Mouse (Mus musculus): ENCODE data around the gene Adamts17. TPM values are rescaled to one million over a fixed set of nuclear protein-coding genes. Genes with fewer than 3 reads are reported as not detected.

Gene Adamts17
- polyA plus RNA-seq, 1 experiment from 2014 or later, result 5.2 TPM

DNA sequence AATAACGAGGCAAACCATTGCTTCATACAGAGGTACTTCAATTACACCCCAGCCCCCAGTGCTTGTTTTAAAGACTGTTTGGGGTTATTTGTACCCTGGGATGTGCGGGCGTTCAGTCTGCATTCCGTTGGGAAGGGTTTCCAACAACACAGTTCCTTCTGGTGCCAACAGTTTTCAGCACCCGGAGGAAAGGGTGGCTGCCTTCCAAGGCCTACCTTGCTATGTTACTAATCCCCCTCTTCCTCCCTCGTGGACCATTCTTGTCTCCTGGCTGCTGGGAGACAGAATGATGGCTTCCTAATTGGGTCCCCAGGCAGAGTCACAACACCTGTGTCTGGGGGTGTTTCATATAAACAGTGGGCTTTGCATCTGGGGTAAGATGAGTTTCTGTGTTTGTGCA is 94.5 kb downstream of the Adamts17 start:
- peak overlapping the region; percentile 76 for H3K27ac ChIP-seq (replicated peaks)
- 40% methylated on average over 6 of the region's 6 CpGs for WGBS
- peaks cover 77% of the 10 kb centered on the region for H3K4me1 ChIP-seq
- H3K27me3 ChIP-seq (replicated peaks), result no peaks in the 10 kb centered on the region
- no peak overlapping the region for H3K4me3 ChIP-seq
- H3K9ac ChIP-seq, result no peak overlapping the region
- no peaks in the 10 kb centered on the region for H3K36me3 ChIP-seq
- ATAC-seq (ENCODE audit: extremely low read depth, insufficient number of reproducible peaks, low FRiP score, low TSS enrichment), result no peak
- no peaks in the 10 kb centered on the region for H3K9me3 ChIP-seq
- H3K4me2 ChIP-seq, result no peak overlapping the region

GRCm38 (mm10) chr7:66935041-66935440 is 95.5 kb downstream of the Adamts17 start:
- ATAC-seq (ENCODE audit: extremely low read depth, insufficient number of reproducible peaks, low FRiP score, low TSS enrichment), result no peak
- WGBS, result 84% methylated on average over 6 of the region's 6 CpGs
- Histone ChIP-seq H3K27me3 (replicated peaks) (no peaks in the 10 kb centered on the region), H3K9ac (no peak overlapping the region), H3K36me3 (no peaks in the 10 kb centered on the region), H3K4me1 (peaks cover 70% of the 10 kb centered on the region), H3K4me3 (no peak overlapping the region), H3K4me2 (no peak overlapping the region), H3K27ac (replicated peaks) (no peak overlapping the region), H3K9me3 (no peaks in the 10 kb centered on the region)

DNA sequence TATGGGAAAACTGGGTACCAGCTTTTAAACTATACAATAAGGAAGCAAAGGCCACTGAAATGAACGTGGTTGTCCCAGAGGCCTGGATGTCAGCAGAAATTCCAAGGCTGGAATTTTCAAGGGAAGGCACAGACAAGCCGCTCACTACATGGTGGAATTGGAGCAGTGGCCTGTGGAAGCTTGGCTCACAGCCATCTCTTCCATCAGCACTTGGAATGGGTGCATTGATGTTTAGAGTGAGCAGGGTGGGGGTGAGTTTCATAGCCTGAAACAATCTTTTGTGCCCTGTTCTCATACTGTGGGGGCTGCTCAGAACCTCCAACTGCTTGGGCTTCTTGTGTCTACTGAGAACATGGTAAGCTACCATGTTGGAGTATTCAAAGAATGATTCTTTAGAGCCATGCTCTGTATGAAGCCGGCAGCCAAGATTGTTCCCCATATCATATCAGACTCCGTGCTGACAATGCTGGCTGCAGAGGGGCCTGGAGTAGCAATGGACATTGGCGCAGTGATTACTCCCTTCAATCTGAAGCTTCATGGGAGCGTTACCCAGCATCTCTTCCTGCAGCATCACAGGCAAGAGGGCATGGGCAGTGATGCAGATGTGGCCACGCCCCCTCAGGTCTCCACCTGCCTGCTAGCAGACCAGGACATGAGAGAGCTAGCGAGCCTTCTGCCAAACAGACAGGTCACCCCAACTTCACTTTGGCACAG is 96.7 kb downstream of the Adamts17 start:
- Histone ChIP-seq H3K4me3 (no peak overlapping the region), H3K4me1 (peaks cover 70% of the 10 kb centered on the region), H3K27ac (replicated peaks) (peak overlapping the region; percentile 68), H3K9me3 (no peaks in the 10 kb centered on the region), H3K27me3 (replicated peaks) (no peaks in the 10 kb centered on the region), H3K36me3 (no peaks in the 10 kb centered on the region), H3K9ac (no peak overlapping the region), H3K4me2 (no peak overlapping the region)
- WGBS, result 34% methylated on average over 8 of the region's 8 CpGs
- ATAC-seq (ENCODE audit: extremely low read depth, insufficient number of reproducible peaks, low FRiP score, low TSS enrichment), result peak; percentile 26; the same call in 1 of the 2 replicates

GRCm38 (mm10) chr7:66936911-66937310 is 97.4 kb downstream of the Adamts17 start:
- WGBS, result 76% methylated on average over 2 of the region's 2 CpGs
- H3K9me3 ChIP-seq, result no peaks in the 10 kb centered on the region
- H3K4me1 ChIP-seq, result peaks cover 70% of the 10 kb centered on the region
- no peak overlapping the region for H3K4me3 ChIP-seq
- no peaks in the 10 kb centered on the region for H3K27me3 ChIP-seq (replicated peaks)
- no peaks in the 10 kb centered on the region for H3K36me3 ChIP-seq
- no peak for ATAC-seq (ENCODE audit: extremely low read depth, insufficient number of reproducible peaks, low FRiP score, low TSS enrichment)
- H3K27ac ChIP-seq (replicated peaks), result peak overlapping the region; percentile 68
- no peak overlapping the region for H3K4me2 ChIP-seq
- H3K9ac ChIP-seq, result no peak overlapping the region

GRCm38 (mm10) chr7:66938988-66939783 is 99.7 kb downstream of the Adamts17 start:
- peaks cover 51% of the 10 kb centered on the region for H3K4me1 ChIP-seq
- ATAC-seq (ENCODE audit: extremely low read depth, insufficient number of reproducible peaks, low FRiP score, low TSS enrichment), result no peak
- no peak overlapping the region for H3K4me2 ChIP-seq
- no peak overlapping the region for H3K4me3 ChIP-seq
- no peaks in the 10 kb centered on the region for H3K9me3 ChIP-seq
- no peak overlapping the region for H3K27ac ChIP-seq (replicated peaks)
- no peak overlapping the region for H3K9ac ChIP-seq
- no peaks in the 10 kb centered on the region for H3K36me3 ChIP-seq
- 69% methylated on average over 13 of the region's 13 CpGs for WGBS
- H3K27me3 ChIP-seq (replicated peaks), result no peaks in the 10 kb centered on the region

DNA sequence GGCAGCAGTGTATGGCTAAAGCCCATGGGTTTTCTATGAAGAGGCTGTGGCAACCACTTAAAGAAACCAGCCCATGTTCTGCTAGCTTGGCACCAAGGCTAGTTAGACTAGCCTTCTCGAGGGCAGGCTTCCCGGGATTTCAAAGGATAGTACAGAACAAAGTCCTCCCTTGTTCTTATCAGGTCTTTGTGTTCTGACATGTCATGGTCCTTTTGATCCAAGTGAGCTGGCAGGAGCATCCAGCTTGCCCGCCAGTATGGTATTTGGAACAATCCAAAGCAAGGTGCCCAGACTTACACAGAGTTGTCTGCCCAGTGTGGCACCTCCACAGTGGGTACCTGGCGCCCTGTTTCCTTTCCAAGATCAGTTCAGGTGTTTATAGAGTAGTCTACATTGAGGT is 101.2 kb downstream of the Adamts17 start:
- H3K4me2 ChIP-seq, result no peak overlapping the region
- H3K4me3 ChIP-seq, result no peak overlapping the region
- no peaks in the 10 kb centered on the region for H3K9me3 ChIP-seq
- no peaks in the 10 kb centered on the region for H3K27me3 ChIP-seq (replicated peaks)
- no peak overlapping the region for H3K27ac ChIP-seq (replicated peaks)
- no peaks in the 10 kb centered on the region for H3K36me3 ChIP-seq
- peaks cover 35% of the 10 kb centered on the region for H3K4me1 ChIP-seq
- WGBS, result 64% methylated on average over 4 of the region's 4 CpGs
- no peak for ATAC-seq (ENCODE audit: extremely low read depth, insufficient number of reproducible peaks, low FRiP score, low TSS enrichment)
- no peak overlapping the region for H3K9ac ChIP-seq

GRCm38 (mm10) chr7:66949006-66949405 is 109.5 kb downstream of the Adamts17 start:
- peaks cover 5% of the 10 kb centered on the region for H3K4me1 ChIP-seq
- no peak overlapping the region for H3K9ac ChIP-seq
- H3K36me3 ChIP-seq, result 0 out of 2 replicates have a peak, but pooled peaks cover 2% of the 10 kb centered on the region
- no peak overlapping the region for H3K4me3 ChIP-seq
- H3K4me2 ChIP-seq, result no peak overlapping the region
- WGBS, result 87% methylated on average over 3 of the region's 3 CpGs
- no peaks in the 10 kb centered on the region for H3K9me3 ChIP-seq
- no peak overlapping the region for H3K27ac ChIP-seq (replicated peaks)
- ATAC-seq (ENCODE audit: extremely low read depth, insufficient number of reproducible peaks, low FRiP score, low TSS enrichment), result no peak
- H3K27me3 ChIP-seq (replicated peaks), result no peaks in the 10 kb centered on the region

GRCm38 (mm10) chr7:66952921-66953320 is 113.4 kb downstream of the Adamts17 start:
- no peak for ATAC-seq (ENCODE audit: extremely low read depth, insufficient number of reproducible peaks, low FRiP score, low TSS enrichment)
- no peak overlapping the region for H3K9ac ChIP-seq
- peaks cover 35% of the 10 kb centered on the region for H3K4me1 ChIP-seq
- H3K9me3 ChIP-seq, result no peaks in the 10 kb centered on the region
- 89% methylated on average over 3 of the region's 3 CpGs for WGBS
- H3K27me3 ChIP-seq (replicated peaks), result no peaks in the 10 kb centered on the region
- H3K36me3 ChIP-seq, result 0 out of 2 replicates have a peak, but pooled peaks cover 2% of the 10 kb centered on the region
- no peak overlapping the region for H3K27ac ChIP-seq (replicated peaks)
- no peak overlapping the region for H3K4me3 ChIP-seq
- H3K4me2 ChIP-seq, result no peak overlapping the region

DNA sequence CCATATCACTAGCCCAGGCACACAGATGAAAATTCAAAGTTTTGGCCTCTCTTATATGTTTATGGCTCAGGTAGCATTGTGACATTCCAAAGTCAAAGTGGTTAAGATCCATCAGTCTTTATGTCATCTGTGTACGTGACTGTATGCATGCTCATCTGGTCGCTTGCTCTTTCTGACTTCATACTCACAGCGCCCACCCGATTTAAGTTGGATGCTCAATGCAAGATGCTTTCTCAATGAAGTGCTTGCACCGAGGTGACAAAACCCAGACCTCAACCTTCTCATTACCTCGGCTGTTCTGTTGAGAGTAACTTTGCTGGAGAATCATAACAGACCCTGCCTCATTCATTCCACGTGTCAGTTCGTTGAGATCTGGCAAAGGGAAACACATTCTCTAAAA is 114.5 kb downstream of the Adamts17 start:
- Histone ChIP-seq H3K4me3 (no peak overlapping the region), H3K27me3 (replicated peaks) (no peaks in the 10 kb centered on the region), H3K27ac (replicated peaks) (peak overlapping the region; percentile 92), H3K36me3 (no peaks in the 10 kb centered on the region), H3K4me2 (no peak overlapping the region), H3K9ac (no peak overlapping the region), H3K9me3 (no peaks in the 10 kb centered on the region), H3K4me1 (peaks cover 35% of the 10 kb centered on the region)
- no peak for ATAC-seq (ENCODE audit: extremely low read depth, insufficient number of reproducible peaks, low FRiP score, low TSS enrichment)
- WGBS, result 40% methylated on average over 8 of the region's 8 CpGs

DNA sequence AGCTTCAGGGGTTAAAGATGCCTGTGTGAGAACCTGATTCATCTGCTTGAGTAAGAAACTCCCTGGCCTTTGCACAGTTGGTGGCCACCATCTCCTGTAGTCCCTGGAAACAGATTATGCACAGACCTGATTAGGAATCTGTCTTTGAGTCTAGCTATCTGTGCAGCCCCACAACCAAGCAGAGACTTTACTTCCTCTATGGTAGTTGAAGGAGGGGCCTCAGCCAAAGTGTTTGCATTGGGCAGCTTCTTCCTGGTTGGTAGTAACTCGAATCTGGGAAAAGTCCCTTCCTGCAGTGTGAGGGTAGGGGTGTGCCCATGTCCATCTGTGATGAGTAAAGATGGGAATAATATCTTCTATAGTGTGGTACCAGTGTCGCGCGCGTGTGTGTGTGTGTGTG is 115.2 kb downstream of the Adamts17 start:
- H3K9ac ChIP-seq, result peak overlapping the region; percentile 28; the same call in 1 of the 2 replicates
- H3K27me3 ChIP-seq (replicated peaks), result no peaks in the 10 kb centered on the region
- H3K27ac ChIP-seq (replicated peaks), result peak overlapping the region; percentile 92
- no peak overlapping the region for H3K4me3 ChIP-seq
- no peak for ATAC-seq (ENCODE audit: extremely low read depth, insufficient number of reproducible peaks, low FRiP score, low TSS enrichment)
- H3K4me2 ChIP-seq, result no peak overlapping the region
- no peaks in the 10 kb centered on the region for H3K9me3 ChIP-seq
- no peaks in the 10 kb centered on the region for H3K36me3 ChIP-seq
- H3K4me1 ChIP-seq, result peaks cover 35% of the 10 kb centered on the region
- 83% methylated on average over 5 of the region's 5 CpGs for WGBS

- H3K9ac ChIP-seq, result no peak overlapping the region
- H3K36me3 ChIP-seq, result no peaks in the 10 kb centered on the region
- H3K27ac ChIP-seq (replicated peaks), result peak overlapping the region; percentile 92
- no peaks in the 10 kb centered on the region for H3K27me3 ChIP-seq (replicated peaks)
- H3K4me1 ChIP-seq, result peaks cover 38% of the 10 kb centered on the region
- H3K4me2 ChIP-seq, result no peak overlapping the region
- ATAC-seq (ENCODE audit: extremely low read depth, insufficient number of reproducible peaks, low FRiP score, low TSS enrichment), result peak; percentile 55
- no peaks in the 10 kb centered on the region for H3K9me3 ChIP-seq
- WGBS, result 12% methylated on average over 8 of the region's 8 CpGs
- no peak overlapping the region for H3K4me3 ChIP-seq
Measured at GRCm38 (mm10) chr7:66955455-66955919, 116.0 kb downstream of the Adamts17 start.
